Mouse (Mus musculus) splenic B cell, adult 2 months (primary cell): ENCODE data around the gene Ensa.
A peak's percentile ranks its signal among the peaks of the same experiment; 100 is the strongest.
"Not testable (repeated sequence)": the region's sequence is repeated elsewhere in the genome, so short reads cannot be mapped to it uniquely, and the experiment has no call there.

ENCODE experiments used
- DNase-seq: peaks from one replicate; pipeline ENCODE4 v3.0.0-alpha.2; 2011; ENCODE audit warnings: low read depth, low spot score
- H3K27me3 ChIP-seq: 2 replicates; pipeline ENCODE4 v1.6.1; 2012; ENCODE audit warnings: mild to moderate bottlenecking, low read length, moderate library complexity, mixed read lengths; ENCODE audit not compliant: control insufficient read depth, poor library complexity, insufficient read depth, severe bottlenecking
- H3K36me3 ChIP-seq: 2 replicates; pipeline ENCODE4 v1.6.1; 2012; ENCODE audit warnings: mild to moderate bottlenecking, low read length, moderate library complexity, mixed read lengths; ENCODE audit not compliant: control insufficient read depth, poor library complexity, insufficient read depth, severe bottlenecking

Gene Ensa

DNA sequence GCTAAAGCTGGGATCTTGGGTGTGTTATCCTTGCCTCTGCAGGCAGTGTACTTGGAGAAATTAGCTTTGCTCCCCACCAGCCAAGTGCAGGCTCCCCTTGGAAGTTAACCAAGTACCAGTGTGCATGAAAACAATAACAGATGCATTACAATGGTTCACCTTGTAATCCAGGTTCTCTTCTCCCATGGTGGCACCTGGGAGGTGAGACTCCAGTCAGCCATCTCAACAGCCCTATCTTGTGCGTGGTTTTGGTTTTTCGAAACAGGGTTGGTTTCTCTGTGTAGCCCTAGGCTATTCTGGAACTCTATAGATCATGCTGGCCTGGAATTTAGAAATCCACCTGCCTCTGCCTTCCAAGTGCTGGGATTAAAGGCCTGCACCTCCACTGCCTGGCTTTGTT, 38.7 kb downstream of the Ensa start:
- no peaks in the 10 kb centered on the region for H3K27me3 ChIP-seq

GRCm38 (mm10) chr3:95663969-95664608, 39.3 kb downstream of the Ensa start:
- peak; percentile 39 for DNase-seq
- peaks cover 37% of the 10 kb centered on the region for H3K36me3 ChIP-seq
- no peaks in the 10 kb centered on the region for H3K27me3 ChIP-seq

More for the DNA sequence above, 38.7 kb downstream of the Ensa start:
- H3K36me3 ChIP-seq: peaks cover 39% of the 10 kb centered on the region
- no peak for DNase-seq

- peaks cover 30% of the 10 kb centered on the region for H3K36me3 ChIP-seq
- H3K27me3 ChIP-seq: no peaks in the 10 kb centered on the region
- peak; percentile 39 for DNase-seq
Observed at GRCm38 (mm10) chr3:95664940-95665352, 40.2 kb downstream of the Ensa start.

DNA sequence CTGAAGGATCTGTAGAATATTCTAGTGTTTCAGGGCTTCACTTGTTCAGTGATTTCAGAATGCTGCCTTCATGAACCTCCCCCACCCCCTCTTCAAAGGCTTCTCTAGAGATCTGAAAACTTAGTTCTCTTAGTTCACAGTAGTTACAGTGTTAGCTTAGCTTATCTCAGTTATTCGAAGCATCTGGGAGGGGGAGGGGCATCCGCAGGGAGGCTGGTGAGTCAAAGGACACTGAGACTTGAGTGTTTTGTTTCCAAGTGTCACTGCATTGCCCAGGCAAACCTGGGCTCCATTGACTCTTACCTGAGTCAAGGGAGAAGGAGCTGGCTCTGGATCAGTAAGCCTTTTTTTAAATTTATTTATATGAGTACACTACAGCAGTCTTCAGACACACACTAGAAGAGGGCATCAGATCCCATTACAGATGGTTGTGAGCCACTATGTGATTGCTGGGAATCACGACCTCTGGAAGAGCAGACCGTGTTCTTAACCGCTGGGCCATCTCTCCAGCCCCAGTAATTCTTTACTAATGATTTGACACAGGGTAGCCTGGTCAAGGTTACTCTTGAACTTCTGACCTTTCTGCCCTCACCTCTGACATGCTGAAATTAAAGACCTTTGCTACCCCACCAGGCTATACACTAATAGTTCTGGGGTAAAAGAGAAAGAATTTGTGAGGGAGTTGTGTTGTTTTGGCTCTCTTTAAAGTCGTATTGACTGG, 41.5 kb downstream of the Ensa start:
- Histone ChIP-seq H3K27me3 (no peaks in the 10 kb centered on the region), H3K36me3 (peaks cover 20% of the 10 kb centered on the region)
- no peak for DNase-seq

DNA sequence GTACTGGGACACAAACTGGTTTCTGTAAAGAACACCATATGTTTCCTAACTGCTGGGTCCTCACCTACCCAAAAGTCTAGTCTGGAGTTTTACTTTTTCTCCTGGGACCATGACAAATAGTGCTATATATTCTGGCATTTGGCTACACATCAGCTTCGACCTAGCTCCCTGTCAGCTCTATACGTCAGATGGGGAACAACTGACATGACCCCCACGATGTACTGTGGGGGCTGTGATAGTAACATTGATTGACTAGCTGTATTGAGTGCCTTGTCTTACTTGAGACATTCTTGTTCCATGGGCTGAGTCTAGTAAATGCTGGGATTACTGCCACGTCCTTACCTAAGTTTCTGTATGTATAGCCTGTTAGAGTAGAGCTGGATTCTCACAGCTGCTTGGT, 42.7 kb downstream of the Ensa start:
- Histone ChIP-seq H3K27me3 (no peaks in the 10 kb centered on the region), H3K36me3 (peaks cover 16% of the 10 kb centered on the region)
- no peak for DNase-seq

- no peak for DNase-seq
- H3K36me3 ChIP-seq: peaks cover 14% of the 10 kb centered on the region
Observed at GRCm38 (mm10) chr3:95668026-95668425, 43.2 kb downstream of the Ensa start.

GRCm38 (mm10) chr3:95668589-95669308, 44.0 kb downstream of the Ensa start:
- Histone ChIP-seq H3K36me3 (peaks cover 10% of the 10 kb centered on the region), H3K27me3 (no peaks in the 10 kb centered on the region)
- peak; percentile 74 for DNase-seq

More at GRCm38 (mm10) chr3:95668026-95668425, 43.2 kb downstream of the Ensa start:
- no peaks in the 10 kb centered on the region for H3K27me3 ChIP-seq

- peaks cover 8% of the 10 kb centered on the region for H3K36me3 ChIP-seq
- no peak for DNase-seq
- H3K27me3 ChIP-seq: no peaks in the 10 kb centered on the region
Observed at GRCm38 (mm10) chr3:95669309-95669665, 44.5 kb downstream of the Ensa start.

- not testable (repeated sequence) for DNase-seq
Observed at GRCm38 (mm10) chr3:95670419-95670818, 45.6 kb downstream of the Ensa start.

GRCm38 (mm10) chr3:95671201-95671600, 46.4 kb downstream of the Ensa start:
- Histone ChIP-seq H3K36me3 (peaks cover under 1% of the 10 kb centered on the region; the same call in 1 of the 2 replicates), H3K27me3 (no peaks in the 10 kb centered on the region)
- no peak for DNase-seq

More at GRCm38 (mm10) chr3:95670419-95670818, 45.6 kb downstream of the Ensa start:
- not testable (repeated sequence) for H3K27me3 ChIP-seq, H3K36me3 ChIP-seq

- no peaks in the 10 kb centered on the region for H3K27me3 ChIP-seq
- peak; percentile 80 for DNase-seq
- no peaks in the 10 kb centered on the region; the same call in 1 of the 2 replicates for H3K36me3 ChIP-seq
Observed at GRCm38 (mm10) chr3:95672461-95672860, 47.7 kb downstream of the Ensa start.

- H3K36me3 ChIP-seq: no peaks in the 10 kb centered on the region
- peak; percentile 77 for DNase-seq
- H3K27me3 ChIP-seq: no peaks in the 10 kb centered on the region
Observed at GRCm38 (mm10) chr3:95672861-95673706, 48.3 kb downstream of the Ensa start.

DNA sequence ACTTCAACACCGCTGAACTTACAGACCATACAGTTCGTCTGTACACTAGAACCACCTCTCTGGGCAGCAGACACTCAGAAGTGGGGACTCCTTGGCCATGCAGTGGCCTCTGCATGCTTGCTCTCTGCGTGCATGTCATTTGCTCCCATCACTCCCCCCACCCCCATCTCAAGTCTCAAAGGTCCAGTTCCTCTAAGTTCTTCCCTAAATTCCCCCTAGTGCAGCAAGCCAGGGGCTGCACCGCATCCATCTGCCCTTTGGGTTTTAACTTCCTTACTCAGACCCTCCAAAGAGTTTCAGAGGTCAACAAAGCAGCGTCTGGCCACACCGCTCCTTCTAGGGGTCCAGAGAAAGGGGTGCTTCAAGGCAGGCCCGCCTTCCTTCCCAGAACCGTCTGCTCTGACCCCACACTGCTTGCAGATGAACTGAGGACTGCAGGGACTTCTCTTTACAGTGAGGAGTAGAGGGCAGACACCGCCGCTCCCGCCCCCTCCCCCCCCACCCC, 49.0 kb downstream of the Ensa start:
- peak; percentile 58 for DNase-seq
- H3K27me3 ChIP-seq: no peaks in the 10 kb centered on the region

GRCm38 (mm10) chr3:95674236-95674635, 49.4 kb downstream of the Ensa start:
- peak; percentile 94 for DNase-seq
- H3K36me3 ChIP-seq: no peaks in the 10 kb centered on the region
- H3K27me3 ChIP-seq: no peaks in the 10 kb centered on the region

More for the DNA sequence above, 49.0 kb downstream of the Ensa start:
- H3K36me3 ChIP-seq: no peaks in the 10 kb centered on the region
